Comparison of ENCODE assay signal across 8 mouse cellular contexts in the genomic region with DNA sequence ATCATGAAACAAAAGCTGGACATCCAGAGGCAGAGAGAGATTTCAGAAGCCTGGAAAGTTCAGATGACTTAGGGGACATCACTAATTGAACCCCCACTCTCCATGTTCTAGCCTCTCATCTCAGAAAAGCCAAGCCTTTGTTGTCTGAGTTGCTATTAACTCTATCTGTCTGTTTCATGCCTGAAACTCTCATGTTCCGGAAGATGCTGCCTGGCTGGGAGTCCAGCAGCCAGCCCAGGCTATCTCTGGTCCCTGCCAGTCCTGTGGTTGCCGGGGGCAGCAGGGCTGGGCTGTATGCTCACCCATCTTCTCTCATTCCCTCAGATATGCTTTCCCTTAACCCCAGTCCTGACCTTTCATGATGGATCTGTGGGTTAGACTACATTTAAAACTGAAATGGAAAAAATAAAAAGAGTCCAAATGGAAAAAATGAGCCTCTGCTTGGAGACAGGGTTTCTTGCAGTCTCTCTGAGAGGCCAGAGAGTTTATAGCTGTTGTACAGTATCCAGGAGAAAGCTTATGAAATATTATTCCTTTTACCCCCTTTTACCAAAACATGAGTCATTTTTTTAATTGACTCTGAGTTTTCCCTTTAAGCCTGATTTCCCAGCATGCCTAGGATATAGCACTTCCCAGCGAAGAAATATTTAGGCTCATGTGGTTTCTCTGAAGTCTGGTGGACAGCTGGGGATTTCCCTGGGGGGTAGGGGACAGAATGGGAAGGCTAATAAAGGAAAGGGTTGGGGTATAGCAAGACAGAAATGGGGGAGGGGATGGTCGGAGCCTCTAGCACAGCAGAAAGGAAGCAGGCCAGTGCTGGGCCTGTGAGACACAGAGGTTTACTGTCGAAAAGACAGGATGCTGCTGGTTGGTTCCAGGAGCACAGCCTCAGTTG. TPM values are rescaled to one million over a fixed set of nuclear protein-coding genes. Genes with fewer than 3 reads are reported as not detected.
A peak's percentile ranks its signal among the peaks of the same experiment; 100 is the strongest.
DNase-seq lines count a peak whose midpoint lies in the region; ATAC-seq lines count a peak whose summit lies in the region.

No protein-coding gene starts in this region.

- DNase-seq in 3T3-L1 (ENCODE audit: low read depth, low spot score) (peak; percentile 92), MN1 (ENCODE audit: low spot score) (peak; percentile 73)
- peak; percentile 74 for DNase-seq in mesoderm, embryonic 11.5 days (ENCODE audit: low read depth, low spot score)
- no peak for DNase-seq in adrenal gland, adult 18-20 months (ENCODE audit: low spot score in 2 of 2)
- DNase-seq in layer of hippocampus, postnatal 25 days (ENCODE audit: extremely low spot score in 1 of 2, low spot score in 1 of 2): no peak
- no peak for DNase-seq in spleen, adult 12 weeks (ENCODE audit: low spot score)
- DNase-seq in urinary bladder, postnatal 14 days (ENCODE audit: low spot score): no peak

- peak; percentile 28 for ATAC-seq in heart, embryonic 15.5 days (replicated peaks; ENCODE audit: insufficient number of reproducible peaks, insufficient read depth, low FRiP score, low read depth)

- no peaks in the 10 kb centered on the region for H3K36me3 ChIP-seq in heart, embryonic 15.5 days

- WGBS in heart, embryonic 15.5 days: 39% methylated on average over 5 of the region's 5 CpGs

- no peaks in the 10 kb centered on the region for H3K9me3 ChIP-seq in heart, embryonic 15.5 days (replicated peaks)

- peak overlapping the region; percentile 65 for H3K27ac ChIP-seq in heart, embryonic 15.5 days

- H3K9ac ChIP-seq in heart, embryonic 15.5 days: no peak overlapping the region

- no peak overlapping the region for H3K4me2 ChIP-seq in heart, embryonic 15.5 days

- H3K4me3 ChIP-seq in heart, embryonic 15.5 days: no peak overlapping the region

- no peaks in the 10 kb centered on the region for H3K27me3 ChIP-seq in heart, embryonic 15.5 days

- peaks cover 5% of the 10 kb centered on the region; the same call in 1 of the 2 replicates for H3K4me1 ChIP-seq in heart, embryonic 15.5 days (replicated peaks)

RNA-seq across cellular contexts. Expression of a gene that starts 36.0 kb away (rescaled TPM):
- polyA plus RNA-seq in heart, embryonic 15.5 days (2015; fragmentation: Nextera tagmentation; extraction: Ambion mirVana): 1.3 and 1.6 TPM in 2 replicates
- 1 to 10 TPM; 5.5 to 8.6 TPM for total RNA-seq in adrenal gland, adult 18-20 months (2021)
- total RNA-seq in layer of hippocampus, postnatal 25 days (2021): 1 to 10 TPM; 2.3 to 2.8 TPM

RNA-seq across cellular contexts. Expression of a gene that starts 43.2 kb away (rescaled TPM):
- polyA plus RNA-seq in heart, embryonic 15.5 days (2015; fragmentation: Nextera tagmentation; extraction: Ambion mirVana): 114 and 155 TPM in 2 replicates
- 100 to 1,000 TPM; 248 to 351 TPM for total RNA-seq in adrenal gland, adult 18-20 months (2021)
- total RNA-seq in layer of hippocampus, postnatal 25 days (2021): 10 to 100 TPM; 59.9 to 62.0 TPM

Comparison
In these comparisons a context has a peak if more than half of its experiments do, and no peak if none do; other contexts are left out.
1. DNase-seq: peak in 3T3-L1 (single experiment), MN1 (single experiment) and mesoderm, embryonic 11.5 days (single experiment); none in adrenal gland, adult 18-20 months (0 of 2), layer of hippocampus, postnatal 25 days (0 of 2), spleen, adult 12 weeks (single experiment) and urinary bladder, postnatal 14 days (single experiment).